Mouse (Mus musculus) effector memory CD4-positive, alpha-beta T cell, adult 7 months (primary cell): ENCODE data around the gene Syt9. TPM values are rescaled to one million over a fixed set of nuclear protein-coding genes. Genes with fewer than 3 reads are reported as not detected.

Experiments
- polyA plus RNA-seq: library from polyadenylated mRNA; unstranded; fragments of 100-300 nt; shearing (Covaris generic); gene quantifications from one replicate; pipeline ENCODE4 v1.2.1, GENCODE M21; 2017

The Syt9 gene
- not detected for polyA plus RNA-seq

GRCm38 (mm10) chr7:107370232-107371125, at the start of gene Syt9:
Gene Syt9 (plus strand): TSS chr7:107370728.

GRCm38 (mm10) chr7:107567261-107567671, 196.7 kb downstream of the Syt9 start, which contains the start of gene Olfml1:
Gene Olfml1 (plus strand): TSS chr7:107567446.

GRCm38 (mm10) chr7:107594857-107595402, 224.4 kb downstream of the Syt9 start, which contains the start of gene Ppfibp2:
Gene Ppfibp2 (plus strand): TSS chr7:107595207.

Other genes starting within 250 kb of the Syt9 start
- not detected for gene Olfr715, start 239.6 kb upstream of the Syt9 start, polyA plus RNA-seq
- 0.23 TPM for gene Olfr716, start 232.4 kb upstream of the Syt9 start, polyA plus RNA-seq
- not detected for gene Nlrp14, start 203.7 kb upstream of the Syt9 start, polyA plus RNA-seq
- not detected for gene Rbmxl2, start 161.3 kb upstream of the Syt9 start, polyA plus RNA-seq
- not detected for gene Olfml1, start 196.7 kb downstream of the Syt9 start, polyA plus RNA-seq
- gene Ppfibp2, start 224.5 kb downstream of the Syt9 start, polyA plus RNA-seq, result 0.76 TPM